Mouse (Mus musculus): Measurements from ENCODE around the gene Hmx1.

DNA sequence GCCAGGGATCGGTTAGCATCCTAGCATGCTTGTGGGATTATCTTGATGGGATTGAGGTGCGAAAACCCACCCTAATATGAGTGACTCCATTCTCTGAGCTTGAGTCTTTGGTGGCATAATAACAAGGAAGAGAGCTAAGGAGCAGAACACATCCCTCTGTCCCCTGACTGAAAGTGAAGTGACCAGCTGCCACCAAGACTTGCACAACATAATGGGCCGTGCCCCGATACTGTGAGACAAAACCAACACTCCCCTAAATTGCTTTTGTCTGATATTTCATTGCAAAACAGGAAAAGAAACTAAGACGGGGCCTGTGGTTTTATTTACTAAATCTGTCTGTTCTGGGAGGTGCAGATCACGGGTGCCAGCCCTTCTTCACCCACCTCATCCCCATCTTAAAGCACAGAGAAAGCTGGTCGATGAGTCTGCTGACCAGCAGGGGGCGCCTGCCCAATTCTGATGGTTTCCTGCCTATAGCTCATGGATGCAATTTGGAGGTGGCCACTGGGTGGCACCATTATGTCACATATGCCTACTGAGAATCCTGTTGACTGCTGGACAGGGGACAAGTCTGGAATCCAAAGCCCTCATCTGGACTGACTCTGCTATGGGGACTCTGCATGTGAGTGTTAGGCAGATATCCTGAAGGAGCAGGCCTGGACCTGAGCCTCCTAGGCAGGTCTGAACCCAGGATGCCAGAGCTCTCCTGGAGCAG, 27.2 kb upstream of the Hmx1 start:
- TF ChIP-seq CTCF (IDR thresholded peaks at IDR 0.05; ENCODE audit: extremely low read depth, insufficient read depth, insufficient read length, insufficient replicate concordance) = peak; percentile 93; the same call in 1 of the 2 replicates
- no peak for TF ChIP-seq POLR2A (IDR thresholded peaks at IDR 0.05; ENCODE audit: low read depth, low read length)
